Mouse (Mus musculus) gastrocnemius, adult 18-20 months (tissue): ENCODE results near the gene Map3k3. TPM values are rescaled to one million over a fixed set of nuclear protein-coding genes. Genes with fewer than 3 reads are reported as not detected.
A peak's percentile ranks its signal among the peaks of the same experiment; 100 is the strongest.
"Not testable (repeated sequence)": the region's sequence is repeated elsewhere in the genome, so short reads cannot be mapped to it uniquely, and the experiment has no call there.

Source experiments
- DNase-seq: peaks from one replicate; pipeline ENCODE4 v3.0.0; 2021; ENCODE audit warnings: low spot score
- total RNA-seq, 2 experiments: library from RNA; stranded (reverse); gene quantifications; 2 replicates each; pipeline ENCODE4 v1.2.3; 2021

The Map3k3 gene
- total RNA-seq, 2 experiments from 2014 or later = 20.9 to 23.2 TPM

DNA sequence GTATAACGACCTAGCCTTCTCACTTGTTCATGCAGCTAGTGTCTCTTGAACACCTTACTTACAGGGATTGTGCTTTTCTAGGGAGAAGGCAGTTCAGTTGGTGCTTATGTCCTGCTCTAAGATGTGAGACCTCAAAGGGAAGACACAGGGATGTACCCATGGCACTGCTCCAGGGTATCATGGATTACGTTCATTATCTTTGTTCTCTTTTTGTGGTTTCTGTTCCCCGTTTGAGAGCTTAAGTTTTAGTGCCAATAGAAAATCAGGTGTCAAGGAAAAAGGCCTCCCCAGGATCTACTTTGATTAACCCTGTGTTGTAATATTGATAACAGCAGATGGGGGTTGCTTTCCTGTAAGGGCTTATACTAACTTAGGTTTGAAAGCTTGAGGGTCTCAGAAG is 10.6 kb upstream of the Map3k3 start:
- no peak for DNase-seq

- peak; percentile 61 for DNase-seq
Measured at GRCm38 (mm10) chr11:106076321-106076720, 8.1 kb upstream of the Map3k3 start.

DNA sequence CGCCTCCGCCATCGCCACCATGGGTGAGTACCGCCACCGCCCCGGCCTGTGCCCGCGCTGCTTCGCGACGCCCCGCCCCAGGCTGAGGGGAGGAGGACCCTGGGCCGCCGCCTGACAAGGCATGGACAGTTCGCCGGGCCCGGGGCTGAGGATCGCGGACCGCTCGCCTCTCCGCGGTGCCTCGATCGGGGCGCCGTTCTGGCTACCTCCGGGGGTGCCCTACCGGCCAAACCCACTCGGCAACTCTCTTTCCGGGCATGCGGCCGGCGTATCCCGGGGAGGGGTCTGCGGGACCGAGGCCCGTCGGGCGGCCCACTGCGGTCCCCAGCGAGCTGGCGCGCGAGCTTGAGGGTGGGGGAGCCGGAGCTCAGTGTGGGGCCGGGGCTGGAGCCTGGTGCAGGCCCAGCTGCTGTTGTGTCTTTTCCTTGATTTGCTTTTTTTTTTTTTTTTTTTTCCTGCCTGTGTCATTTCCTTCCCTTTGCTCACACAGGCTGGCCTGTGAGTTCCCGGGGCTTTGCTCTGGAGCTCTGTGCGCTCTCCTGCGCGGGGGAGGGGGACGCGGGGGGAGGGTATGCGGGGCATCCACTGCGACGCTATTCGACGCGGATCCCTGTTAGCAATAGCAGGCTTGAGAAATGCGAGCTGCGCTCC is 623 bp downstream of the Map3k3 start:
- peak; percentile 78 for DNase-seq

DNA sequence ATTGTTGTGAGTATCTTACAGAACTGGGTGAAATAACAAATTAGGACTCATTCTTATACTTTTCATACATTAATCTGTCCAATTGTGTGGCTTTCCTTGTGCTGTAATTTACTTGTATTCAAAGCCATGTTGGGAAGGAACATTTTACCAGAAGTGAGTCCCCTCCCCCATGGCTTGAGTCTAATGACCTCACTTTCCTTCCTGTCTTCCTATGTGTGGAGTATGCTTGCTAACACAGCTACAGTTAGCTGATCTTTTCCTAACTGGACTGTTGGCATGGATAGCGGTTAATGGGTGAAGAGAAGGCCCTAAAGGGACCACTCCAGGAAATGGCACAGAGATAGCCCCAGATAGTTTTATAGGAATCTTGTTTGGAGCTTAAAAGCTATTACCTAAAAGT is 13.8 kb downstream of the Map3k3 start:
- no peak for DNase-seq

DNA sequence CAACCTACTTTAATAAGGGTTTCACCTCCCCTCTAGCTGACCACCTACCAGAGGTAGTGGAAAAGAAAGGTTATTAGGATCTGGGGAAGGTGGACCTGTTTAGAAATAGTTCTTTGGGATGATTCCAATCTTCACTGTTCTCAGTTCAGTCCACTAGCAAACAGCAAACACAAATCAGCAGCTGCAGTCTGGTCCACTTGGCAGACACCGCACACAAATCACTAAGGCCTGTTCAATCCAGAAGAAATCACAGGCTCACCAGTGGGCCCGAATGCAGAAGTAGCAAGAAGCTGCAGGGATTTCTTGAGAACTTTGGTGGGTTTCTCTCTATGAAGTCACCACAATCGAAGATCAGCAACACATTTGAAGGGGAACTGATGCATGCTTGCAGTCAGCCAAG is 18.5 kb downstream of the Map3k3 start:
- no peak for DNase-seq

- no peak for DNase-seq
Measured at GRCm38 (mm10) chr11:106106047-106106587, 21.7 kb downstream of the Map3k3 start.

GRCm38 (mm10) chr11:106111688-106112087 is 27.3 kb downstream of the Map3k3 start:
- no peak for DNase-seq

DNA sequence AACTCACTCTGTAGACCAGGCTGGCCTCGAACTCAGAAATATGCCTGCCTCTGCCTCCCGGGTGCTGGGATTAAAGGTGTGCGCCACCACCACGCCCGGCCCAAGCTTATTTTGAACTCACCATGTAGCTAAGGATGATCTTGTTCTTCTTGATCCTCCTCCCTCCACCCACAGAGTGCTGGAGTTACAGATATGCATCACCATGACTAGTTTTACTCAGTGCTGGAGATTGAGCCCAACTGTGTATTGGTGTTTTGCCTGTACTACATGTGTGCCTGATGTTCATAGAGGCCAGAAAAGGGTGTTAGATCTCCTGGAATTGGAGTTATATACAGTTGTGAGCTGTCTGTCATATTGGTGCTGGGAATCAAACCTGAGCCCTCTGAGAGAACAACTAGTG is 37.8 kb downstream of the Map3k3 start:
- DNase-seq = no peak

DNA sequence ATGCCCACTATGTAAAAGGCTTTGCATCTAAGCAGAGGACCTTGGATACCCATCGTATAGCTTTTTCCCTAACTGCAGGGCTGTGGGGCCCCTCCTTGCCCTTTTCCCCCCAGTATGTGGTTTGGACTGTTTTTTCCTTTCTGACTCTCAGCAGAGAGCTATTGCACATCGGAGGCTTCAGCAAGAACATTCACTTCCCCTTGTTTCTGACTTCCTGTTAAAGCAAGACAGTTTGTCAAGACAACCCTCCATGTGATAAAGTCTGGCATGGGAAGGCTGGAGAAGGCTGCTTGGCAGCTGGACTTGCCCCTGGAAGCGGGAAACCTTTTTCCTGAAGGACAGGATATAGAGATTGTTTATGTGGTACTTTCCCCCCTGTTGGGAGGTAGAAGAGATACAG is 38.3 kb downstream of the Map3k3 start:
- peak; percentile 10 for DNase-seq

DNA sequence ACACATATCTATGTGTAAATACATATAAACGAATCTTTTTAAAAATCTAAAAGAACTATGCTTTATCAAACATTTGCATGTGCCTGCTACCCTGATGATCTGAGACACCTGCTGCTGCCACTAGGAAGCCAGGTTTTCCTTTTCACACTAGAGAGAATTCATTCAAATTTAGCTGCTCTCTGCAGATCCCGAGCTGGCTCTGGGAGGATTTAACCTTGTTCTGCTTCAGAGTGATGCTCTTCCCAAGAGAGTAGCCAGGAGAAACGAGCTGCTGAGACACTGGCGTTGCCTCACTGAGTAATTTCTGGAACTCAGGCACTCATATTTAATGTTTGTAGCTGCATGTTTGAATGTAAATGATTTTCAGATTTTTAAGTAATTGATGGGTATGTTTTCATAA is 40.4 kb downstream of the Map3k3 start:
- DNase-seq = no peak

- no peak for DNase-seq
Measured at GRCm38 (mm10) chr11:106125827-106126226, 41.4 kb downstream of the Map3k3 start.

DNA sequence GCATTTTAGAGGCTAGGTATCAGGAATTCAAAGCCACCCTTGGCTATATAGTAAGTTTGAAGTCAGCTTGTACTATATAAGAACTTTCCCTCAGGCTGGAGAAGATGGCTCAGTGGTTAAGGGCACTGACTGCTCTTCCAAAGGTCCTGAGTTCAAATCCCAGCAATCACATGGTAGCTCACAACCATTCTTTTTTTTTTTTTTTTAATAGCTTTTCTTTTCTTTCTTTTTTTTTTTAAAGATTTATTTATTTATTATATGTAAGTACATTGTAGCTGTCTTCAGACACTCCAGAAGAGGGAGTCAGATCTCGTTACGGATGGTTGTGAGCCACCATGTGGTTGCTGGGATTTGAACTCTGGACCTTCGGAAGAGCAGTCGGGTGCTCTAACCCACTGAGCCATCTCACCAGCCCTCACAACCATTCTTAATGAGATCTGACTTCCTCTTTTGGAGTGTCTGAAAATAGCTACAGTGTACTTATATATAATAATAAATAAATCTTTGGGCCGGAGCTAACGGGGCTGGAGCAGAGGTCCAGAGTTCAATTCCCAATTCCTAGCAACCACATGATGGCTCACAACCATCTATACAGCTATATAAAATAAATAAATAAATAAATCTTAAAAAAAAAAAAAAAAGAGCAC is 42.4 kb downstream of the Map3k3 start:
- DNase-seq = not testable (repeated sequence)

- no peak for DNase-seq
Measured at GRCm38 (mm10) chr11:106129477-106129876, 45.1 kb downstream of the Map3k3 start.

- DNase-seq = no peak
Measured at GRCm38 (mm10) chr11:106132516-106132915, 48.1 kb downstream of the Map3k3 start.

DNA sequence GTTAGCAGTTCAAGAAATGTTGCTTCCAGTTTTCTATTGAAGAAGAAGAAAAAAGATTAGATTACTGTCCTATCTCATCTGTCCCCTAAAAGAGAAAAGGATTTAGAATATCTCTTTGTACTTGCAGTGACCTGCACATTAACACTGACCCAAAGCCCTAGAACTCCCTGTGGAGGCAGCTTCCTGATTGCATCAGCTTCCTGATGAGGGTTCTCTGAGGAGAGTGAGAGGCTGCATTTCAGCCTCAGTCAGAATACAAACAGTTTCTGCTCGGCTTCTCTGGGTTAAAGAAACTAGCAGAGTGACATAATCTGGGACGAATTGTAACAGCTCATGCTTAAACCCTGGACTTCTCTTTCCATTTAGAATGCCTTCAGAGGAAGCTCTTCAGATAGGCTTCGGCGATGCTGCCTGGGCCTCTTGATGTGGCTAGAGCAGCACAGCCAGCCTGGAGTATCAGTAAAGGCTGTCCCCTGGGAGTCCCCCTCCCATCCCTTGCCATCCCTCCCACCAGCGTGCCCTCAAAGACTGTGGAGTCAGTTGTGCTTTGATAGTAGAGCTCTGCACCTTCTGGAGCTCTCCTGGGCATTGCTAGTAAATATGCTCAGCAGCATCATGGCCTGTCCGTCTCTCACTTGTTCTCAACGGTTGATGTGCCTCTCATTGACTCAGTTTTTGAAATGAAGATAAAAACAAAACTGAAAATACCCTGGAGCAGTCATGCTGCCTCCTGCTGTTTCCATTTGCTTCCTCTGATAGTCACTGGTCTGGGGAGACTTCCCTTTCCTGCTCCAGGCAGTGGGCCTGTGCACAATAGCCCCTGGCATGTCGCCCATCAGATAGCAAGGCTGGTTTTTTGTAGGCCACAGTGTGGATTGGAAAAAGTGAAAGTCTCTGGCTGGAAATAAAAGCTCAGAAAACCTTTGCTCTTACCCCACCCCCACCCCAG is 50.4 kb downstream of the Map3k3 start:
- DNase-seq = peak; percentile 68

DNA sequence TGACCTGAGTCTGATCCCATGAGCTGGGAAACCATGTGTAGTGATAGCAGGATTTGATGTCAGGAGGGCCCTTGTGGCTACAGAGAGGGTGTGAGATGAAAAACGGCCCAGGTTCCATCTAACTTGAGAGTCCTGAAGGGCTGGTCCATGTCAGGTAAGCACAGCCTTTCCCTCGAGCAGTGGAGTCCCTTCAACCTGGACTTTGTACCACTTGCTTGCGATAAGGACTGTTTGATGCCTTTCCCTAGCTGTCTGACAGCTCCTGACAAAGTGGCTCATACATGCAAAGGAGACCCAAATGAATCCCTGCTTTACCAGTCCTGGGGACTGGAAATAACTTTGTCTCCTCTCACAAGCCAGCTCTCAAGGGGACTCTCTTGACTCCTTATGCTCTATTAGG is 66.8 kb downstream of the Map3k3 start:
- no peak for DNase-seq

DNA sequence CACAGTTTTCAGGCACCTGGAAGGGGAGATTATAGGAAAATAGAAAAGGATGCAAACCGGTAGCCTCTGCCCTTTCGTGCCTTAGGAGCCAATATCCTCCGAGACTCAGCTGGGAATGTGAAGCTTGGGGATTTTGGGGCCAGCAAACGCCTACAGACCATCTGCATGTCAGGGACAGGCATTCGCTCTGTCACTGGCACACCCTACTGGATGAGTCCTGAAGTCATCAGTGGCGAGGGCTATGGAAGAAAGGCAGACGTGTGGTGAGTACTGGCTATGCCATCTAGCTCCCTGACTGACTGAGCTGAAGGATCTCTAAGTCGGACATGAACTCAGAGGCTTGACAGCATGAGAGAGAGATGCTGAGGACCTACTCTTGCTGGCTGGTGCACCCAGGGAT is 67.7 kb downstream of the Map3k3 start:
- no peak for DNase-seq

DNA sequence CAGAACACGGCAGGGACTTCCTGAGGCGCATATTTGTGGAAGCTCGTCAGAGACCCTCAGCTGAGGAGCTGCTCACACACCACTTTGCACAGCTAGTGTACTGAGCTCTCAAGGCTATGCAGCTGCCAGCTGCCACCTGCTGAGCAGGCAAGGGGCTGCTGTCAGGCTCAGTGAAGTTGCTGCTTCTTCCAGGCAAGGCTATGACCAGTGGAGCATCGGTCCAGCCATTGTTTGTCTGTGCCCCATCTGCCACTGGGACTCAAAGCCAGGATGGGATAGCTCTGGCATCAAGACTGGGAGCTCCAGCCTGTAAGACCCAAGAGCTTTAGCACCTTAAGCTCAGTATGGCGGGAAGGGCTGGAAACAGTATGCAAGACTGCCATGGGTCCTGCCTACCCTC is 69.7 kb downstream of the Map3k3 start:
- no peak for DNase-seq

DNA sequence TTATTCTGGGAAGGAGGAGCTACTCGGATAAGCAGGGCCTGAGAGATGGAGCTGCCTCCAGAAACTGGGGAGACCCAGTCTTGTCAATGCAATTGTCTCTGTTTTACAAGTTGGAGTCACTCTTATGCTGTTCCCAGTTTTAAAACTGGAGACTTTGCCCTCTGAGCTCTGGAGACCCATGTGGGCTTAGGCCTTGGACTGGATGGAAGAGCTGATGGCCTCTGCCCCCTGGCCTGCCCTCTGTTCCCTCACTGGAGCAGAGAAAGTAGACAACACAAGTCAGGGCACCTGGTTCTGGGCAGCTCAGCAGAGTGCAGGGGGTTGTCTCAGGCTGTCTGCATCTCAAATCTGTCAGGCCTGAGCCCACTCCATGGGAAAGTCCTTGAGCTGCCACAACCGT is 70.4 kb downstream of the Map3k3 start:
- DNase-seq = no peak

DNA sequence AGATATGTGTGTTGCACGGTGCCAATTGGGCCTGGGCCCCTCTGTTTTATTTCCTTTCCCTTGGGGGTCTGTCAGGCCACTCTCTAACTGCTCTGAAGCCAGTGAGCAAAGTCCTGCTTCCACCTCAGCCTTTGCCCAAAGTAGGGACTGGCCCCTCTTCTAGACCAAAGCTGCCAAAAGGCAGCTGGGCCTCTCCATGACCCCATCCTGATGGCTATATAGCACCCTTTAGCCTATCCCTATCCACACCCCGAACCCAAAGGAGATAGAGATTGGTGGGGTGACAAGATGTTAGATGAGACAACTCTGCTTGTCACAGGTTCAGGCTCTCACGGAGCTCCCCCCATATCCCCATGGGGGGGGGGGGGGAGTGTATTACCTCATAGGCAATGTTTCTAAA is 71.3 kb downstream of the Map3k3 start:
- no peak for DNase-seq

- no peak for DNase-seq
Measured at GRCm38 (mm10) chr11:106156257-106156656, 71.8 kb downstream of the Map3k3 start.

DNA sequence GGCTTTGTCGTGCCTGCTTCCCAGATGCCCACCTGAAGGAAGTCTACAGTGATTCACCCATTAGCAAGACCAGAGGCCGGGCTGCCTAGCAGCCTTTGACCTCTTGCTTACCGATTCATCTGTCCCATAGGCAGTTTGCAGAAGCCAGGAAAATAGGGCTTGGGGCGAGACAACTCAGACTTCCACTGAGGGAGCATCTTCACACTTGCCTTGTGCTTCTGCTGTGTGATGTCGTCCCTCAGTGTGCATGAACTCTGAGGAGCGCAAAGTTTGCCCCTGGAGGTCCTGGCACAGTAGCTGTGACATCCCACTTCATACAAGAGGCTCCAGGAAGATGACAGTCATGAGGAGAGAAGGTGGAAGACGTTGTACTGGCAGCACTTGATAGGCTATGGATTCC is 72.7 kb downstream of the Map3k3 start:
- no peak for DNase-seq
